Mouse (Mus musculus) midbrain, embryonic 13.5 days (tissue): ENCODE results near the gene Efcab5. TPM values are rescaled to one million over a fixed set of nuclear protein-coding genes. Genes with fewer than 3 reads are reported as not detected.
A peak's percentile ranks its signal among the peaks of the same experiment; 100 is the strongest.
"Not testable (repeated sequence)": the region's sequence is repeated elsewhere in the genome, so short reads cannot be mapped to it uniquely, and the experiment has no call there.

Experiments
- ATAC-seq: fragments of 200-750 bp; cut with Nextera tagmentation; 2 replicates; pipeline ENCODE4 v1.8.0; 2017; ENCODE audit warnings: mild to moderate bottlenecking, moderate TSS enrichment, moderate library complexity
- H3K27ac ChIP-seq: fragments of 300-500 bp; sonication (generic); 2 replicates; pipeline ENCODE4 v1.5.1; 2015; ENCODE audit warnings: inconsistent platforms, mild to moderate bottlenecking, moderate library complexity
- H3K27me3 ChIP-seq: fragments of 300-500 bp; sonication (generic); 2 replicates; pipeline ENCODE4 v1.6.1; 2015; ENCODE audit warnings: mild to moderate bottlenecking, inconsistent platforms
- H3K36me3 ChIP-seq: fragments of 300-500 bp; sonication (generic); 2 replicates; pipeline ENCODE4 v1.6.1; 2015; ENCODE audit warnings: mild to moderate bottlenecking, inconsistent platforms
- H3K4me1 ChIP-seq: fragments of 300-500 bp; sonication (generic); replicated peaks from 2 replicates; pipeline ENCODE4 v1.6.1; 2015; ENCODE audit warnings: inconsistent platforms
- H3K4me2 ChIP-seq: fragments of 300-500 bp; sonication (generic); replicated peaks from 2 replicates; pipeline ENCODE4 v1.6.1; 2015; ENCODE audit warnings: moderate library complexity, mild to moderate bottlenecking, inconsistent platforms
- H3K4me3 ChIP-seq: fragments of 300-500 bp; sonication (generic); replicated peaks from 2 replicates; pipeline ENCODE4 v1.5.1; 2015; ENCODE audit warnings: mild to moderate bottlenecking, inconsistent platforms
- H3K9ac ChIP-seq: fragments of 300-500 bp; sonication (generic); replicated peaks from 2 replicates; pipeline ENCODE4 v1.6.1; 2015; ENCODE audit warnings: mild to moderate bottlenecking, inconsistent platforms
- H3K9me3 ChIP-seq: fragments of 300-500 bp; sonication (generic); 2 replicates; pipeline ENCODE4 v1.6.1; 2016; ENCODE audit warnings: mild to moderate bottlenecking, inconsistent platforms
- WGBS: fragments of 180-500 bp; shearing (Covaris S2); methylation state at CpG from one replicate; pipeline ENCODE4 v1.1.7; 2015; 5-methylcytosine and 5-hydroxymethylcytosine counted together
- polyA plus RNA-seq: library from polyadenylated mRNA; unstranded; fragments of >200 nt; fragmentation: Nextera tagmentation; extraction: Ambion mirVana; gene quantifications from 2 replicates; pipeline ENCODE4 v1.2.1, GENCODE M21; 2015

Gene Efcab5
- polyA plus RNA-seq, 1 experiment from 2014 or later, result 0.73 TPM

GRCm38 (mm10) chr11:77093208-77093607, 95.6 kb downstream of the Efcab5 start:
- Histone ChIP-seq H3K4me3 (peak overlapping the region; percentile 22), H3K4me2 (peak overlapping the region; percentile 48), H3K27ac (no peak overlapping the region), H3K36me3 (no peaks in the 10 kb centered on the region), H3K27me3 (peaks cover 3% of the 10 kb centered on the region; the same call in 1 of the 2 replicates), H3K4me1 (0 out of 2 replicates have a peak, but pooled peaks cover 2% of the 10 kb centered on the region), H3K9me3 (no peaks in the 10 kb centered on the region), H3K9ac (no peak overlapping the region)
- 2% methylated on average over 11 of the region's 11 CpGs for WGBS
- no peak for ATAC-seq

DNA sequence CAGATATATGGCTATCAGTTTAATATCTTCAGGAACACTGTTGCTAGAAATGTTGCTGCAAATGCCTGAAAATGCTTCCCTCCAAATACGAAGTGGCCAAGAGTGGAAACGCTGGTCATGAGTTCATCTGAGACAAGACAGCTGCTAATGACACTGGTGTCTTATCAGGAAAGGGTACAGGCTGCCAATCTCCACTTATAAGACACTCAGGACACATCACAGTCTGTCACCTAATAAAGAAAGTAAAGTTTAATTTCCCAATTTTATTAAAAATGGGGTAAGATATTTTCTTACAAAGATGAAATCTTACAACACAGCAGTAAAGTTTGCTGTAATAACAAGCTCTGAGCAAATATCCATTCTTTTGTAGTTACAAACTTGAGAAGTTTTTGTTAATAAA, 99.6 kb downstream of the Efcab5 start:
- H3K36me3 ChIP-seq, result no peaks in the 10 kb centered on the region
- H3K9me3 ChIP-seq, result no peaks in the 10 kb centered on the region
- H3K9ac ChIP-seq, result no peak overlapping the region
- H3K27me3 ChIP-seq, result peaks cover 11% of the 10 kb centered on the region
- H3K27ac ChIP-seq, result no peak overlapping the region
- no peak overlapping the region for H3K4me2 ChIP-seq
- H3K4me3 ChIP-seq, result no peak overlapping the region
- H3K4me1 ChIP-seq, result 0 out of 2 replicates have a peak, but pooled peaks cover 2% of the 10 kb centered on the region
- 83% methylated on average over 2 of the region's 2 CpGs for WGBS
- no peak for ATAC-seq

- no peak overlapping the region for H3K27ac ChIP-seq
- 92% methylated on average over 2 of the region's 2 CpGs for WGBS
- H3K4me1 ChIP-seq, result no peaks in the 10 kb centered on the region
- H3K4me2 ChIP-seq, result no peak overlapping the region
- H3K27me3 ChIP-seq, result peaks cover 21% of the 10 kb centered on the region
- no peaks in the 10 kb centered on the region for H3K36me3 ChIP-seq
- no peak overlapping the region for H3K9ac ChIP-seq
- H3K4me3 ChIP-seq, result no peak overlapping the region
- H3K9me3 ChIP-seq, result no peaks in the 10 kb centered on the region
- ATAC-seq, result no peak
Measured at GRCm38 (mm10) chr11:77087004-77087403, 101.8 kb downstream of the Efcab5 start.

GRCm38 (mm10) chr11:77084001-77084682, 104.6 kb downstream of the Efcab5 start:
- Histone ChIP-seq H3K9me3 (no peaks in the 10 kb centered on the region), H3K27me3 (peaks cover 32% of the 10 kb centered on the region), H3K9ac (no peak overlapping the region), H3K27ac (no peak overlapping the region), H3K36me3 (no peaks in the 10 kb centered on the region), H3K4me3 (no peak overlapping the region), H3K4me2 (no peak overlapping the region), H3K4me1 (no peaks in the 10 kb centered on the region)
- 74% methylated on average over 5 of the region's 5 CpGs for WGBS
- ATAC-seq, result no peak

GRCm38 (mm10) chr11:77079361-77079760, 109.4 kb downstream of the Efcab5 start:
- H3K9me3 ChIP-seq, result no peaks in the 10 kb centered on the region
- no peak overlapping the region for H3K4me3 ChIP-seq
- H3K4me1 ChIP-seq, result peaks cover 9% of the 10 kb centered on the region
- no peak overlapping the region for H3K27ac ChIP-seq
- 100% methylated on average over 1 of the region's 1 CpGs for WGBS
- peaks cover 18% of the 10 kb centered on the region for H3K36me3 ChIP-seq
- no peak overlapping the region for H3K4me2 ChIP-seq
- no peak for ATAC-seq
- peaks cover 25% of the 10 kb centered on the region for H3K27me3 ChIP-seq
- no peak overlapping the region for H3K9ac ChIP-seq

DNA sequence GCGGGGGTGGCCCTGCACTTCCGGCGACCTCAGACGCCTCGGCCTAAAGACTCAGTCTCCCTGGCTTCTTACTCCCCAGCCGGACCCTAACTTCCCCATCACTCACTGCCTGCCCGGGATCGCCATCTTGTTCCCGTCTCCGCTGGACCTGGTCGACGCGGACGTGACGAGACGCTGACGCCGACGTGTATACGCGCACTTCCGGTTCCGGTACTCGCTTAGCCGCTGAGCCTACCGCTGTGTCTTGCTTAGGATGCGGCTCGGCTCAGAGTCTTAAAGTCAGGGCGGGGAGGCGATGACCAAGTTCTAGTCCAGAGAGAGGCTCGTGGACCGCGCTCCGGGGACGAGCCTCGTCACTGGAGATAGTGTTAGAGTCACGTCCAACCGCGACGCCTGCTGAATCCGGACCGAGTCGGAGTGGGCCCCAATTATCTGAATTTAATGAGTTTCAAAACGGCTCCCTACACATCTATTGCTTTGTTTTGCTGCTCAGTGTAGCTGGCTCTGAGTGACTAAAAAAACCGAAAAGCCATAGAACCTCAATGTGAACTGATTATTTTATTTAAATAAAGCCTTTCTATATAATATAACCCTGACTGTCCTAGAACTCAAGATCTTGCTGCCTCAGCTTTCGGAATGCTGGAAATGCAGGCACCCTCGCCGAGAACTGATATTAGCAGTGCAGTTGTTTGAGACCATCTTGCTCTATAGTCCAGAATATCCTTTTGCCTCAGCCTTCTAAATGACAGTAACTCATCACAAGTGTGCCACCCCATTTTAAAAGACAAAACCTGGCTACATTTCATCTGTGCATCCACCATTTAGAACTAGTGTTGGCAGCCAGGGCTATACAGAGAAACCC, 110.3 kb downstream of the Efcab5 start, which contains the start of gene Nsrp1:
Nsrp1 (minus strand) TSS at position 163 of the 862 bp plus-strand sequence.
- peak within 1 kb of the TSS; percentile 97 for H3K4me2 ChIP-seq
- no peaks in the 10 kb centered on the region for H3K9me3 ChIP-seq
- peaks cover 25% of the 10 kb centered on the region for H3K36me3 ChIP-seq
- WGBS, result 4% methylated on average over 48 of the region's 48 CpGs
- ATAC-seq, result peak; percentile 100
- H3K9ac ChIP-seq, result peak within 1 kb of the TSS; percentile 84
- H3K4me1 ChIP-seq, result peaks cover 9% of the 10 kb centered on the region
- H3K4me3 ChIP-seq, result peak within 1 kb of the TSS; percentile 92
- peaks cover 25% of the 10 kb centered on the region for H3K27me3 ChIP-seq
- peak within 1 kb of the TSS; percentile 91 for H3K27ac ChIP-seq

- ATAC-seq, result peak; percentile 52
- Histone ChIP-seq H3K36me3 (peaks cover 25% of the 10 kb centered on the region), H3K9me3 (no peaks in the 10 kb centered on the region), H3K27ac (peak overlapping the region; percentile 91), H3K4me1 (peaks cover 9% of the 10 kb centered on the region), H3K9ac (peak overlapping the region; percentile 84), H3K4me3 (peak overlapping the region; percentile 92), H3K4me2 (peak overlapping the region; percentile 97), H3K27me3 (peaks cover 21% of the 10 kb centered on the region)
- WGBS, result 2% methylated on average over 16 of the region's 16 CpGs
Measured at GRCm38 (mm10) chr11:77077792-77078191, 111.0 kb downstream of the Efcab5 start.

GRCm38 (mm10) chr11:77077331-77077730, 111.4 kb downstream of the Efcab5 start:
- H3K36me3 ChIP-seq, result peaks cover 26% of the 10 kb centered on the region
- H3K9ac ChIP-seq, result peak overlapping the region; percentile 84
- not testable (repeated sequence) for H3K27ac ChIP-seq, ATAC-seq, H3K9me3 ChIP-seq, H3K4me1 ChIP-seq
- H3K4me2 ChIP-seq, result peak overlapping the region; percentile 97
- WGBS, result 64% methylated on average over 4 of the region's 4 CpGs
- H3K4me3 ChIP-seq, result peak overlapping the region; percentile 92
- H3K27me3 ChIP-seq, result peaks cover 17% of the 10 kb centered on the region

DNA sequence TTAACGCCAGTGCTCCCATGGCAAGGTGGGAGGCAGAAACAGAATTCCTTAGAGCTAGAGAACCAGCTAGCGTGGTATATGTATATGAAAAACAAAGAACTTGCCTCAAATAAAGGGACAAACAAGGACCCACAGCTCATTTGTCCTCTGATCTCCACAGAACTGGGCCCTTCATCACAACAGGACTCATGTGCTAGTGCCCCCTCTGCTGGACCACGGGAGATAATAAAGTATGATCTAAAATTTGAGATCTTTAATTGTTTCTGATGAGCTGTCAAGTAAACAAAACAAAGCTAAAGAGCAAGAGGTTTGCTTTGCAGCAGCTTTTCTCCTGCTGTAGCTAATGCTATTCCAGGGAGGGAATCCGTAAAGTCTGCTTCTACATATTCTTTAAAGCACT, 118.0 kb downstream of the Efcab5 start:
- H3K9me3 ChIP-seq, result no peaks in the 10 kb centered on the region
- no peak for ATAC-seq
- no peaks in the 10 kb centered on the region for H3K27me3 ChIP-seq
- no peak overlapping the region for H3K4me3 ChIP-seq
- H3K9ac ChIP-seq, result no peak overlapping the region
- no peaks in the 10 kb centered on the region for H3K4me1 ChIP-seq
- peaks cover 31% of the 10 kb centered on the region for H3K36me3 ChIP-seq
- no peak overlapping the region for H3K4me2 ChIP-seq
- H3K27ac ChIP-seq, result no peak overlapping the region
- whole genome bisulfite sequencing, result 79% methylated on average over 4 of the region's 4 CpGs

- Histone ChIP-seq H3K27me3 (no peaks in the 10 kb centered on the region), H3K4me1 (no peaks in the 10 kb centered on the region), H3K9ac (no peak overlapping the region), H3K4me3 (no peak overlapping the region), H3K9me3 (no peaks in the 10 kb centered on the region), H3K27ac (no peak overlapping the region), H3K4me2 (no peak overlapping the region), H3K36me3 (peaks cover 13% of the 10 kb centered on the region)
- 96% methylated on average over 4 of the region's 4 CpGs for WGBS
- no peak for ATAC-seq
Measured at GRCm38 (mm10) chr11:77068825-77069224, 119.9 kb downstream of the Efcab5 start.

DNA sequence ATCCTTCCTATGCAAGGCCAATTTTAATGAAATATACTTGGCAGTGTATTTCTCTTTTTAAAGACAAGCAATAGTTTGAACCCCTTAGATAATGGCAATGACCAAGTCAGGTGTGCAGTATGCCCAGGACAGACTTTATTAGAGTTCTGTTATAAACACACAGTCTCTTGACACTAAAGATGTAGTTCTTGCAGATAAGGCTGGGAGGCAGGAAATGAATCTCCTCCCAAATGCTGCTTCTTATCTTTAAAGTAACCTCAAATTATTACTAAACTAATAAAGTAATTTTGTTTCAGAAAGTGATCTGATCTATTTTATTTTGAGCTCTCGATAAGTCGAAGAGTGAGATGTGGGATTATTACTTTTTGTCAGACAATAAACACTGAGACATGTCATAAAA, 125.4 kb downstream of the Efcab5 start:
- no peak overlapping the region for H3K9ac ChIP-seq
- no peak for ATAC-seq
- whole genome bisulfite sequencing, result 97% methylated on average over 2 of the region's 2 CpGs
- H3K4me1 ChIP-seq, result no peaks in the 10 kb centered on the region
- H3K9me3 ChIP-seq, result no peaks in the 10 kb centered on the region
- no peak overlapping the region for H3K4me3 ChIP-seq
- no peak overlapping the region for H3K4me2 ChIP-seq
- no peak overlapping the region for H3K27ac ChIP-seq
- peaks cover 4% of the 10 kb centered on the region; the same call in 1 of the 2 replicates for H3K36me3 ChIP-seq
- H3K27me3 ChIP-seq, result no peaks in the 10 kb centered on the region

GRCm38 (mm10) chr11:77061951-77062350, 126.8 kb downstream of the Efcab5 start:
- no peaks in the 10 kb centered on the region for H3K4me1 ChIP-seq
- H3K9ac ChIP-seq, result no peak overlapping the region
- no peak overlapping the region for H3K27ac ChIP-seq
- WGBS, result 66% methylated on average over 5 of the region's 5 CpGs
- H3K36me3 ChIP-seq, result peaks cover 4% of the 10 kb centered on the region; the same call in 1 of the 2 replicates
- H3K4me2 ChIP-seq, result no peak overlapping the region
- H3K4me3 ChIP-seq, result no peak overlapping the region
- H3K27me3 ChIP-seq, result no peaks in the 10 kb centered on the region
- H3K9me3 ChIP-seq, result no peaks in the 10 kb centered on the region
- ATAC-seq, result no peak
